Mouse (Mus musculus) brain, embryonic 18.5 days (tissue): ENCODE results near the gene Gm7951.
"Not testable (repeated sequence)": the region's sequence is repeated elsewhere in the genome, so short reads cannot be mapped to it uniquely, and the experiment has no call there.

Source experiments
- DNase-seq: peaks from one replicate; pipeline ENCODE4 v3.0.0-alpha.2; 2012; ENCODE audit warnings: low read depth, low spot score

Gene Gm7951

GRCm38 (mm10) chr14:42117269-42117668 lies at the start of gene Gm7951:
Gm7951 (minus strand) TSS chr14:42117369.
- not testable (repeated sequence) for DNase-seq

GRCm38 (mm10) chr14:42162522-42162921 lies 45.4 kb upstream of the Gm7951 start, which contains the start of gene Gm17027:
Gm17027 (minus strand) TSS chr14:42162622.
- DNase-seq = not testable (repeated sequence)

DNA sequence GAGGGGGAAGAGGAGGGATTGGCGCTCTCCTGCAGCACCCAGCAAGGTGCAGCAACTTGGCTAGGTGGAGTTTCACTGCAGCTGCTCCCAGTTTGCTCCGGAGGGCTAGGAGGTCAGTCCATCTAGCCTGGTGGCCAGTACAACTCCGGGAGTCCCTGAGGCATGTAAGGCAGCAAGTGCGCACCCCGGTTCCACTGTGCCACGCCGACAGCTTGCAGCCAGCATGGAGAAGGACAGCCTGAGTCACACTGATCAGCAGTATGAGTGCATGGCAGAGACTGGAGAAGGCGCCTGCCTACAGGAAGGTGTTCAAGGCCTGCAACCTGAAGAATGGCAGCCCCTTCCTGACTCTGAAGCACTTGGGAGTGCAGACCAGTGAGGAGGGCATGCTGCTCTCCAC lies 17.4 kb upstream of the Gm7951 start:
- DNase-seq = not testable (repeated sequence)

DNA sequence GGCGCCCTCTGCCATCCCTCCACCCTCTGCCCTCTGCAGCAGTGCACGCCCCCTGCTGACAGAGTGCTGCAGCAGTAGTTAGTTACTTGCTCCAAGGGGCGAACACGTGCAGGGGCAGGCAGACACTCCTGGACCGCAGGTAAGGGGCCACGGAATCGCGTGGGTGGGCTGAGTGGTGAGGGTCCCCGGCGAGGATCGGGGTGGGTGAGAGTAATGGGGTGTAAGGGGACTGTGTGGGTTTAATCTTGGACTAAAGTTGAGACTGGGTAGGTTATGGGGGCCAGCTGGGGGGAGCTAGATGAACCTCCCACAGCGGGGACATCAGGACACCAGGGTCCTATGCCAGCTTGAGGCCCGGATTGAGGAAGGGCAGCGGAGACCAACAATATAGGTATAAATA lies 16.6 kb upstream of the Gm7951 start:
- DNase-seq = not testable (repeated sequence)
